Mouse (Mus musculus) erythroblast, embryonic 14.5 days (primary cell): ENCODE results near the gene S100a1. TPM values are rescaled to one million over a fixed set of nuclear protein-coding genes. Genes with fewer than 3 reads are reported as not detected.

Experiments used
- H3K27me3 ChIP-seq: 2 replicates; pipeline ENCODE4 v1.6.1; 2012; ENCODE audit warnings: inconsistent platforms; ENCODE audit not compliant: control insufficient read depth
- H3K36me3 ChIP-seq: 2 replicates; pipeline ENCODE4 v1.6.1; 2012; ENCODE audit warnings: mild to moderate bottlenecking, inconsistent platforms; ENCODE audit not compliant: control insufficient read depth
- H3K4me1 ChIP-seq: 2 replicates; pipeline ENCODE4 v1.6.1; 2012; ENCODE audit warnings: inconsistent platforms; ENCODE audit not compliant: control insufficient read depth
- H3K4me3 ChIP-seq: replicated peaks from 2 replicates; pipeline ENCODE3; 2012; ENCODE audit warnings: moderate library complexity, mild to moderate bottlenecking, inconsistent platforms
- H3K9me3 ChIP-seq: 2 replicates; pipeline ENCODE4 v1.6.1; 2012; ENCODE audit warnings: low read length, inconsistent platforms, mixed read lengths; ENCODE audit not compliant: control insufficient read depth
- GATA1 ChIP-seq: IDR thresholded peaks from 2 replicates; pipeline ENCODE4 v1.6.1; 2012; ENCODE audit warnings: low read length, inconsistent platforms, mixed read lengths
- TAL1 ChIP-seq: IDR thresholded peaks from 3 replicates; pipeline ENCODE4 v1.6.1; 2012; ENCODE audit warnings: low read length, inconsistent platforms, mixed read lengths
- polyA plus RNA-seq: library from polyadenylated mRNA; stranded (reverse); fragments of >175 nt; gene quantifications from 2 replicates; pipeline ENCODE4 v1.2.3, GENCODE M21; 2012

S100a1 gene
- polyA plus RNA-seq, 1 experiment, result 0.15 TPM

- Histone ChIP-seq H3K4me3 (no peak overlapping the region), H3K4me1 (peaks cover 25% of the 10 kb centered on the region), H3K27me3 (no peaks in the 10 kb centered on the region), H3K9me3 (no peaks in the 10 kb centered on the region), H3K36me3 (peaks cover 94% of the 10 kb centered on the region)
- TF ChIP-seq TAL1 (no peak), GATA1 (no peak)
Observed at GRCm38 (mm10) chr3:90503444-90503843, 10.7 kb downstream of the S100a1 start.

GRCm38 (mm10) chr3:90497597-90497996 lies 16.6 kb downstream of the S100a1 start:
- no peak overlapping the region for H3K4me3 ChIP-seq
- TF ChIP-seq TAL1 (no peak), GATA1 (no peak)
- no peaks in the 10 kb centered on the region for H3K27me3 ChIP-seq
- peaks cover 4% of the 10 kb centered on the region for H3K4me1 ChIP-seq
- no peaks in the 10 kb centered on the region for H3K9me3 ChIP-seq
- H3K36me3 ChIP-seq, result peaks cover 92% of the 10 kb centered on the region

- no peak for TF ChIP-seq TAL1
- TF ChIP-seq GATA1, result no peak
- Histone ChIP-seq H3K4me1 (peaks cover 7% of the 10 kb centered on the region), H3K27me3 (no peaks in the 10 kb centered on the region), H3K9me3 (no peaks in the 10 kb centered on the region), H3K4me3 (no peak overlapping the region), H3K36me3 (peaks cover 76% of the 10 kb centered on the region)
Observed at GRCm38 (mm10) chr3:90495850-90496525, 18.2 kb downstream of the S100a1 start.

GRCm38 (mm10) chr3:90493831-90494540 lies 20.2 kb downstream of the S100a1 start:
- Histone ChIP-seq H3K4me1 (peaks cover 23% of the 10 kb centered on the region), H3K9me3 (no peaks in the 10 kb centered on the region), H3K36me3 (peaks cover 62% of the 10 kb centered on the region), H3K4me3 (no peak overlapping the region), H3K27me3 (no peaks in the 10 kb centered on the region)
- TF ChIP-seq TAL1 (no peak), GATA1 (no peak)

GRCm38 (mm10) chr3:90491350-90491749 lies 22.8 kb downstream of the S100a1 start:
- TF ChIP-seq TAL1 (no peak), GATA1 (no peak)
- H3K27me3 ChIP-seq, result no peaks in the 10 kb centered on the region
- H3K36me3 ChIP-seq, result peaks cover 62% of the 10 kb centered on the region
- H3K4me1 ChIP-seq, result peaks cover 23% of the 10 kb centered on the region
- H3K9me3 ChIP-seq, result no peaks in the 10 kb centered on the region
- peak overlapping the region; percentile 92 for H3K4me3 ChIP-seq

GRCm38 (mm10) chr3:90490696-90491256 lies 23.4 kb downstream of the S100a1 start, which contains the start of gene Snapin:
Gene Snapin, minus strand, starts transcription at chr3:90491033.
- TF ChIP-seq TAL1 (no peak), GATA1 (no peak)
- H3K9me3 ChIP-seq, result no peaks in the 10 kb centered on the region

GRCm38 (mm10) chr3:90488576-90488975 lies 25.6 kb downstream of the S100a1 start:
- no peak overlapping the region for H3K4me3 ChIP-seq
- peaks cover 62% of the 10 kb centered on the region for H3K36me3 ChIP-seq
- H3K4me1 ChIP-seq, result peaks cover 20% of the 10 kb centered on the region
- H3K27me3 ChIP-seq, result no peaks in the 10 kb centered on the region
- no peaks in the 10 kb centered on the region for H3K9me3 ChIP-seq
- TF ChIP-seq TAL1, result no peak
- no peak for TF ChIP-seq GATA1

More at GRCm38 (mm10) chr3:90490696-90491256, 23.4 kb downstream of the S100a1 start, which contains the start of gene Snapin:
- H3K4me1 ChIP-seq, result peaks cover 23% of the 10 kb centered on the region
- peaks cover 62% of the 10 kb centered on the region for H3K36me3 ChIP-seq
- H3K27me3 ChIP-seq, result no peaks in the 10 kb centered on the region
- peak within 1 kb of the TSS; percentile 92 for H3K4me3 ChIP-seq

- Histone ChIP-seq H3K36me3 (peaks cover 76% of the 10 kb centered on the region), H3K4me3 (no peak overlapping the region), H3K4me1 (peaks cover 20% of the 10 kb centered on the region), H3K9me3 (no peaks in the 10 kb centered on the region), H3K27me3 (no peaks in the 10 kb centered on the region)
- TF ChIP-seq TAL1, result no peak
- TF ChIP-seq GATA1, result no peak
Observed at GRCm38 (mm10) chr3:90486998-90487397, 27.2 kb downstream of the S100a1 start.

- no peaks in the 10 kb centered on the region for H3K9me3 ChIP-seq
- no peak for TF ChIP-seq TAL1
- TF ChIP-seq GATA1, result no peak
Observed at GRCm38 (mm10) chr3:90475831-90476611, 38.2 kb downstream of the S100a1 start, which contains the start of gene Ilf2. Gene Ilf2, plus strand, starts transcription at chr3:90476126.

More at GRCm38 (mm10) chr3:90475831-90476611, 38.2 kb downstream of the S100a1 start, which contains the start of gene Ilf2:
- Histone ChIP-seq H3K36me3 (peaks cover 33% of the 10 kb centered on the region), H3K27me3 (no peaks in the 10 kb centered on the region), H3K4me1 (peaks cover 17% of the 10 kb centered on the region), H3K4me3 (peak within 1 kb of the TSS; percentile 97)
